Comparison of ENCODE assay signal across 7 mouse cellular contexts in genomic region chr10:80371411-80371966, GRCm38 (mm10). TPM values are rescaled to one million over a fixed set of nuclear protein-coding genes. Genes with fewer than 3 reads are reported as not detected.
DNase-seq lines count a peak whose midpoint lies in the region; ATAC-seq lines count a peak whose summit lies in the region.

No protein-coding gene starts in this region.

- H3K4me3 ChIP-seq in hindbrain, embryonic 16.5 days (ENCODE audit: low read length): peak overlapping the region; percentile 37
- peak overlapping the region; percentile 41 for H3K4me3 ChIP-seq in limb, embryonic 12.5 days (replicated peaks)

- no peaks in the 10 kb centered on the region for H3K27me3 ChIP-seq in hindbrain, embryonic 16.5 days (replicated peaks; ENCODE audit: control insufficient read depth, insufficient read depth, low read length)
- no peaks in the 10 kb centered on the region; the same call in 1 of the 2 replicates for H3K27me3 ChIP-seq in limb, embryonic 12.5 days

- H3K4me1 ChIP-seq in hindbrain, embryonic 16.5 days (ENCODE audit: control insufficient read depth, insufficient read depth, low read depth, low read length): peaks cover 7% of the 10 kb centered on the region
- peaks cover 8% of the 10 kb centered on the region; the same call in 1 of the 2 replicates for H3K4me1 ChIP-seq in limb, embryonic 12.5 days (replicated peaks)

- peak overlapping the region; percentile 51 for H3K4me2 ChIP-seq in hindbrain, embryonic 16.5 days (ENCODE audit: low read length)
- peak overlapping the region; percentile 48 for H3K4me2 ChIP-seq in limb, embryonic 12.5 days

- whole genome bisulfite sequencing in hindbrain, embryonic 16.5 days: 3% methylated on average over 12 of the region's 12 CpGs
- WGBS in limb, embryonic 12.5 days: 3% methylated on average over 12 of the region's 12 CpGs

- peak; percentile 48 for DNase-seq in CD4-positive helper T cell, adult 2 months (ENCODE audit: low read depth, low spot score)
- DNase-seq in ES-CJ7 (ENCODE audit: low read depth, low spot score): peak; percentile 83
- DNase-seq in embryo, embryonic 10 days (ENCODE audit: low spot score): peak; percentile 56
- DNase-seq in natural killer cell, adult 2 months (ENCODE audit: low spot score in 2 of 2): peak; percentile 69 to 86
- peak; percentile 77 for DNase-seq in thymus, postnatal 25 days

- ATAC-seq in hindbrain, embryonic 16.5 days: peak; percentile 90
- peak; percentile 85 for ATAC-seq in limb, embryonic 12.5 days (ENCODE audit: insufficient number of reproducible peaks, insufficient read depth, low FRiP score, low TSS enrichment, low read depth)

- H3K36me3 ChIP-seq in hindbrain, embryonic 16.5 days (ENCODE audit: control insufficient read depth, insufficient read depth, low read length): no peaks in the 10 kb centered on the region
- no peaks in the 10 kb centered on the region for H3K36me3 ChIP-seq in limb, embryonic 12.5 days

- peak overlapping the region; percentile 3 for H3K9ac ChIP-seq in hindbrain, embryonic 16.5 days (ENCODE audit: low read depth, low read length)
- H3K9ac ChIP-seq in limb, embryonic 12.5 days (replicated peaks): peak overlapping the region; percentile 0; the same call in 1 of the 2 replicates

- no peaks in the 10 kb centered on the region for H3K9me3 ChIP-seq in hindbrain, embryonic 16.5 days (ENCODE audit: control insufficient read depth, low read length)
- no peaks in the 10 kb centered on the region for H3K9me3 ChIP-seq in limb, embryonic 12.5 days

- 0 out of 2 replicates have a peak overlapping the region, but pooled peaks have one; percentile 20 for H3K27ac ChIP-seq in hindbrain, embryonic 16.5 days (ENCODE audit: low read depth, low read length)
- H3K27ac ChIP-seq in limb, embryonic 12.5 days: peak overlapping the region; percentile 59; the same call in 1 of the 2 replicates

RNA-seq across cellular contexts. Expression of gene Plk5, which starts 15.2 kb away (rescaled TPM):
- polyA plus RNA-seq in hindbrain, embryonic 16.5 days (2015; fragmentation: Nextera tagmentation; extraction: Ambion mirVana): 9.3 and 11.0 TPM in 2 replicates
- polyA plus RNA-seq in limb, embryonic 12.5 days (2016; fragmentation: Nextera tagmentation; extraction: Ambion mirVana): 1.2 and 1.3 TPM in 2 replicates

RNA-seq across cellular contexts. Expression of gene Mex3d, which starts 16.0 kb away (rescaled TPM):
- 9.1 and 9.2 TPM in 2 replicates for polyA plus RNA-seq in hindbrain, embryonic 16.5 days (2015; fragmentation: Nextera tagmentation; extraction: Ambion mirVana)
- polyA plus RNA-seq in limb, embryonic 12.5 days (2016; fragmentation: Nextera tagmentation; extraction: Ambion mirVana): 12.5 and 15.2 TPM in 2 replicates

RNA-seq across cellular contexts. Expression of gene Adamtsl5, which starts 23.3 kb away (rescaled TPM):
- 1.1 and 1.8 TPM in 2 replicates for polyA plus RNA-seq in hindbrain, embryonic 16.5 days (2015; fragmentation: Nextera tagmentation; extraction: Ambion mirVana)
- 0.70 and 0.88 TPM in 2 replicates for polyA plus RNA-seq in limb, embryonic 12.5 days (2016; fragmentation: Nextera tagmentation; extraction: Ambion mirVana)

RNA-seq across cellular contexts. Expression of gene Mbd3, which starts 27.9 kb away (rescaled TPM):
- 196 and 207 TPM in 2 replicates for polyA plus RNA-seq in hindbrain, embryonic 16.5 days (2015; fragmentation: Nextera tagmentation; extraction: Ambion mirVana)
- polyA plus RNA-seq in limb, embryonic 12.5 days (2016; fragmentation: Nextera tagmentation; extraction: Ambion mirVana): 361 and 364 TPM in 2 replicates

RNA-seq across cellular contexts. Expression of gene Uqcr11, which starts 35.1 kb away (rescaled TPM):
- 704 and 759 TPM in 2 replicates for polyA plus RNA-seq in hindbrain, embryonic 16.5 days (2015; fragmentation: Nextera tagmentation; extraction: Ambion mirVana)
- polyA plus RNA-seq in limb, embryonic 12.5 days (2016; fragmentation: Nextera tagmentation; extraction: Ambion mirVana): 416 and 437 TPM in 2 replicates

Comparison
In these comparisons a context has a peak if more than half of its experiments do, and no peak if none do; other contexts are left out.
1. Peak in every context shown above with its lines: DNase-seq, ATAC-seq, H3K4me3 ChIP-seq and H3K27ac ChIP-seq.